Mouse (Mus musculus) cortical plate, adult 2 months (tissue): ENCODE measurements around the gene Lemd1.

Experiments used
- CTCF ChIP-seq: fragments of 200-500 bp; IDR thresholded peaks from 2 replicates; pipeline ENCODE4 v1.5.1; 2011; ENCODE audit warnings: mild to moderate bottlenecking, control low read depth, low read length; ENCODE audit not compliant: insufficient read depth; ENCODE audit errors: extremely low read depth
- POLR2A ChIP-seq: fragments of 200-500 bp; IDR thresholded peaks from 2 replicates; pipeline ENCODE4 v1.6.1; 2011; ENCODE audit warnings: mild to moderate bottlenecking, low read length, control low read depth; ENCODE audit not compliant: insufficient read depth; ENCODE audit errors: extremely low read depth

DNA sequence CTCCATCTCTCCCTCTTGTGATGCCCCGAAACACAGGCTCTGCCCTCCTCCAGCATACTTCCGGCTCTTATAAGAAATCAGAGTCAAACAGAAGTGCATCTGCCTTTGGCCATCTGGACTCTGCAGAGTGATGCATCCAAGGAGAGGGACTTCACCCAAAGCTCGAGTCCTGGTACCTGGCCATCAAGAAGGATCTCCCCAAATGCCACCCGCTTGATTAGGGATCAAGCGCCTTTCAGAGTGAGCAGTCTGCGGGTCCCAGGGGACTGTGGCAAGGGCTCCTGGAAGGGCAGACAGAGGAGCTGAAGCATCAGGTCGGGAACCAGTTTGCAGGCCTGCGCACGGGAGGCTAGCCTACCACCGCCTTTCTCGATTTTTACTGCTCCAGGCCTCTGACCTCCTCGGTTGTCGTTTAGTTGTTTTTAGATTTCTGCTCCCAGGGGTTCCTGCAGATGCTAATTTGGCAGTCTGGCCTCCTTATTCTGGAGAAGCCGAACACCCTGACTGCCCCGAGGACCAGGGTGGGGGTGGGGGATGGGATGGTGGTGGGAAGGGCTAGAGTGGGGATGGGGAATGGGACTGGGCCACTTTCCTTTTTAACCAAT, 38.0 kb upstream of the Lemd1 start:
- TF ChIP-seq POLR2A = no peak
- TF ChIP-seq CTCF = no peak
